Mouse (Mus musculus): ENCODE measurements around the gene Acmsd. TPM values are rescaled to one million over a fixed set of nuclear protein-coding genes. Genes with fewer than 3 reads are reported as not detected.
"Not testable (repeated sequence)": the region's sequence is repeated elsewhere in the genome, so short reads cannot be mapped to it uniquely, and the experiment has no call there.

Gene Acmsd
- polyA plus RNA-seq, 2 experiments, result 4.5 to 7.1 TPM

- TF ChIP-seq CTCF (IDR thresholded peaks at IDR 0.05; ENCODE audit: low read depth), result peak; percentile 7; the same call in 1 of the 2 replicates
- H3K9ac ChIP-seq (replicated peaks), result peak overlapping the region; percentile 78
These were observed 27.9 kb downstream of the Acmsd start for GRCm38 (mm10) chr1:127757164-127757545.

GRCm38 (mm10) chr1:127765468-127765867 is 36.3 kb downstream of the Acmsd start:
- 61% methylated on average over 2 of the region's 2 CpGs for WGBS (ENCODE audit: insufficient replicate concordance)

More at GRCm38 (mm10) chr1:127757164-127757545, 27.9 kb downstream of the Acmsd start:
- peak overlapping the region; percentile 43 to 51; a peak in 3 of 4 replicates for H3K4me3 ChIP-seq (ENCODE audit: insufficient read depth in 1 of 2, low read depth in 2 of 2, low read length in 2 of 2)
- ATAC-seq (ENCODE audit: insufficient read depth), result peak; percentile 14
- H3K27me3 ChIP-seq (ENCODE audit: control insufficient read depth, insufficient read depth, low read length); H3K36me3 ChIP-seq (replicated peaks; ENCODE audit: control insufficient read depth, insufficient read depth, low read depth); H3K9me3 ChIP-seq (ENCODE audit: control insufficient read depth, low read length); DNase-seq (ENCODE audit: low read depth in 3 of 3, low spot score in 3 of 3): not testable (repeated sequence)
- H3K4me2 ChIP-seq (ENCODE audit: low read depth), result peak overlapping the region; percentile 89
- H3K27ac ChIP-seq, result peak overlapping the region; percentile 98
- WGBS (ENCODE audit: insufficient replicate concordance), result 51% methylated on average over 3 of the region's 3 CpGs
- peaks cover 37 to 45% of the 10 kb centered on the region in 2 experiments for H3K4me1 ChIP-seq (replicated peaks; ENCODE audit: control insufficient read depth in 2 of 2, insufficient read depth in 2 of 2, low read length in 1 of 2)

DNA sequence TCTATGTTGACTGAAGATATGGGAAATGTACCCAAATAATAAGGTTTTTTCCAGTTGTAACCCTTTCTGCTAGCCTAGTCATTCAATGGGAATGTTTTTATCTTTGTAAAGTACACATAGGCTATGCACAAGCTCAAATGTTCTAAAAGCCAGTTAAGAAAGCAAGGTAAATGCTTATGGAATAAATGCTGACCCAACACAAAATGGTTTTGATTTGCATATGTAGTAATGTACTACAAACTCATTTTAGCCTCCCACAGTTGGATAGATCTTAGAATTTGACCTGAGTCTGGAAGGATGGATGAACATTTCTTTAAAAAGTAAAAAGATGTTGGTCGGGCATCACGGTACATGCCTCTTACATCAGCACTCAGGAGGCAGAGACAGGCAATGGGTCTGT is 37.5 kb downstream of the Acmsd start:
- TF ChIP-seq EP300 (IDR thresholded peaks at IDR 0.05; ENCODE audit: low read depth), result no peak
- TF ChIP-seq CTCF (IDR thresholded peaks at IDR 0.05; ENCODE audit: low read depth), result no peak
- Histone ChIP-seq H3K4me1 (replicated peaks; ENCODE audit: control insufficient read depth in 2 of 2, insufficient read depth in 2 of 2, low read length in 1 of 2) (peaks cover 0 to 2% of the 10 kb centered on the region in 2 experiments; a peak in 1 of 4 replicates), H3K27me3 (ENCODE audit: control insufficient read depth, insufficient read depth, low read length) (no peaks in the 10 kb centered on the region), H3K9ac (replicated peaks) (no peak overlapping the region), H3K27ac (no peak overlapping the region), H3K4me2 (ENCODE audit: low read depth) (no peak overlapping the region), H3K36me3 (replicated peaks; ENCODE audit: control insufficient read depth, insufficient read depth, low read depth) (no peaks in the 10 kb centered on the region; the same call in 1 of the 2 replicates), H3K9me3 (ENCODE audit: control insufficient read depth, low read length) (no peaks in the 10 kb centered on the region), H3K4me3 (ENCODE audit: insufficient read depth in 1 of 2, low read depth in 2 of 2, low read length in 2 of 2) (no peak overlapping the region)
- ATAC-seq (ENCODE audit: insufficient read depth) (no peak), DNase-seq (ENCODE audit: low read depth in 3 of 3, low spot score in 3 of 3) (no peak)
- WGBS (ENCODE audit: insufficient replicate concordance), result 71% methylated on average over 2 of the region's 2 CpGs

More at GRCm38 (mm10) chr1:127765468-127765867, 36.3 kb downstream of the Acmsd start:
- Histone ChIP-seq H3K27me3 (ENCODE audit: control insufficient read depth, insufficient read depth, low read length) (no peaks in the 10 kb centered on the region), H3K4me1 (replicated peaks; ENCODE audit: control insufficient read depth in 2 of 2, insufficient read depth in 2 of 2, low read length in 1 of 2) (peaks cover 0 to 2% of the 10 kb centered on the region in 2 experiments; a peak in 1 of 4 replicates), H3K27ac (no peak overlapping the region), H3K4me3 (ENCODE audit: insufficient read depth in 1 of 2, low read depth in 2 of 2, low read length in 2 of 2) (no peak overlapping the region), H3K9ac (replicated peaks) (no peak overlapping the region), H3K4me2 (ENCODE audit: low read depth) (no peak overlapping the region), H3K36me3 (replicated peaks; ENCODE audit: control insufficient read depth, insufficient read depth, low read depth) (no peaks in the 10 kb centered on the region; the same call in 1 of the 2 replicates), H3K9me3 (ENCODE audit: control insufficient read depth, low read length) (no peaks in the 10 kb centered on the region)
- DNase-seq (ENCODE audit: low read depth in 3 of 3, low spot score in 3 of 3) (no peak), ATAC-seq (ENCODE audit: insufficient read depth) (no peak)
- TF ChIP-seq CTCF (IDR thresholded peaks at IDR 0.05; ENCODE audit: low read depth) (peak; percentile 57), EP300 (IDR thresholded peaks at IDR 0.05; ENCODE audit: low read depth) (no peak)

DNA sequence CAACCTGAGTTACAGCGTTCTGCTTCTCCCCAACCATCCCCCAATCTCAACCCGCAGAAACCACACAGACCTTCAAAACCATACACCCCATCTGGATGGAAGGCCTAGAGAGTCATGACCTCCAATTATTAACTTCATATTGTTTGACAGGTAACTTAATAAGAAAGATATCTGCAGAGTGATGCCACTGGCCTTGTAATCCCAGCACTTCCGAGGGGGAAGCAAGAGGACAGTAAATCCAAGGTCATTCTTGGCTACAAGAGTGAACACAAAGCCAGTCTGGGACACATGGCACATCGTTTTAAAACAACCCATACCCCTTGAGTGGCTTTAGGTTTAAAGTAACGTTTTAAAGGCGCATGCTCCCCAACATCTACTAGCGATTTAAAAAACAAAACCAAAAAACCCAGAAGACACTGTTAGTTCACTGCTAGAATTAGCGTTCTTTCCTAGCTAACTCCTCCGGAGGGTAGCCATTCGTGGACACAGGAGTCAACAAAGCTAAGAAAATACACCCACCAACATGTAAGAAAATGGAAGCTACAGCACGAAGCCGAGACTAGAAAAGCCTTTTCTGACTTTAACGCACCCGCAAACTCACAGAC is 44.1 kb downstream of the Acmsd start:
- H3K9me3 ChIP-seq (ENCODE audit: control insufficient read depth, low read length), result no peaks in the 10 kb centered on the region
- H3K4me1 ChIP-seq (replicated peaks; ENCODE audit: control insufficient read depth in 2 of 2, insufficient read depth in 2 of 2, low read length in 1 of 2), result peaks cover 12 to 22% of the 10 kb centered on the region in 2 experiments
- H3K27me3 ChIP-seq (ENCODE audit: control insufficient read depth, insufficient read depth, low read length), result no peaks in the 10 kb centered on the region
- DNase-seq (ENCODE audit: low read depth in 3 of 3, low spot score in 3 of 3), result no peak
- under 1% methylated on average over 14 of the region's 14 CpGs for WGBS (ENCODE audit: insufficient replicate concordance)
- H3K36me3 ChIP-seq (replicated peaks; ENCODE audit: control insufficient read depth, insufficient read depth, low read depth), result peaks cover 9% of the 10 kb centered on the region
- peak overlapping the region; percentile 81 for H3K27ac ChIP-seq
- H3K4me3 ChIP-seq (ENCODE audit: insufficient read depth in 1 of 2, low read depth in 2 of 2, low read length in 2 of 2), result peak overlapping the region; percentile 85 to 99
- H3K9ac ChIP-seq (replicated peaks), result peak overlapping the region; percentile 65
- ATAC-seq (ENCODE audit: insufficient read depth), result peak; percentile 16
- TF ChIP-seq EP300 (IDR thresholded peaks at IDR 0.05; ENCODE audit: low read depth), result no peak
- TF ChIP-seq CTCF (IDR thresholded peaks at IDR 0.05; ENCODE audit: low read depth), result no peak
- peak overlapping the region; percentile 70 for H3K4me2 ChIP-seq (ENCODE audit: low read depth)

GRCm38 (mm10) chr1:127773803-127774500 is 44.7 kb downstream of the Acmsd start, which contains the start of gene Ccnt2:
Gene Ccnt2 (plus strand): TSS chr1:127774164.
- Histone ChIP-seq H3K4me3 (ENCODE audit: insufficient read depth in 1 of 2, low read depth in 2 of 2, low read length in 2 of 2) (peak within 1 kb of the TSS; percentile 88 to 99), H3K9me3 (ENCODE audit: control insufficient read depth, low read length) (no peaks in the 10 kb centered on the region), H3K4me2 (ENCODE audit: low read depth) (peak within 1 kb of the TSS; percentile 77), H3K4me1 (replicated peaks; ENCODE audit: control insufficient read depth in 2 of 2, insufficient read depth in 2 of 2, low read length in 1 of 2) (peaks cover 17 to 25% of the 10 kb centered on the region in 2 experiments), H3K27ac (peak within 1 kb of the TSS; percentile 81), H3K36me3 (replicated peaks; ENCODE audit: control insufficient read depth, insufficient read depth, low read depth) (peaks cover 15% of the 10 kb centered on the region), H3K27me3 (ENCODE audit: control insufficient read depth, insufficient read depth, low read length) (no peaks in the 10 kb centered on the region), H3K9ac (replicated peaks) (peak within 1 kb of the TSS; percentile 94)
- ATAC-seq (ENCODE audit: insufficient read depth) (peak; percentile 97), DNase-seq (ENCODE audit: low read depth in 3 of 3, low spot score in 3 of 3) (peak; percentile 98 to 99 (median 98))
- under 1% methylated on average over 63 of the region's 63 CpGs for WGBS (ENCODE audit: insufficient replicate concordance)
- no peak; the same call in 1 of the 2 replicates for TF ChIP-seq EP300 (IDR thresholded peaks at IDR 0.05; ENCODE audit: low read depth)
- TF ChIP-seq CTCF (IDR thresholded peaks at IDR 0.05; ENCODE audit: low read depth), result no peak; the same call in none of the 2 replicates
